Mouse (Mus musculus) spleen, adult 2 months (tissue): ENCODE results near the gene Fam104a.

Source experiments
- CTCF ChIP-seq: fragments of 200-500 bp; IDR thresholded peaks from 2 replicates; pipeline ENCODE4 v1.5.1; 2011; ENCODE audit warnings: mild to moderate bottlenecking, inconsistent platforms; ENCODE audit not compliant: insufficient read depth, insufficient read length, insufficient replicate concordance; ENCODE audit errors: extremely low read depth
- POLR2A ChIP-seq: fragments of 200-500 bp; IDR thresholded peaks from 2 replicates; pipeline ENCODE4 v1.6.1; 2011; ENCODE audit warnings: low read depth, low read length, inconsistent platforms

- no peak for TF ChIP-seq CTCF
- TF ChIP-seq POLR2A, result no peak
Observed at GRCm38 (mm10) chr11:113709731-113710256, 25.8 kb upstream of the Fam104a start, which contains the start of gene Cpsf4l.
